Mouse (Mus musculus): ENCODE results near the gene Zfp689.
"Not testable (repeated sequence)": the region's sequence is repeated elsewhere in the genome, so short reads cannot be mapped to it uniquely, and the experiment has no call there.

Gene Zfp689

GRCm38 (mm10) chr7:127422247-127422646, 26.7 kb downstream of the Zfp689 start:
- no peaks in the 10 kb centered on the region for H3K9me3 ChIP-seq (ENCODE audit: low read length)
- peaks cover 14% of the 10 kb centered on the region for H3K27me3 ChIP-seq (ENCODE audit: insufficient read depth, low read length)
- H3K4me3 ChIP-seq (replicated peaks; ENCODE audit: low read length): peak overlapping the region; percentile 94
- H3K4me1 ChIP-seq (replicated peaks; ENCODE audit: low read depth, low read length): peaks cover 57% of the 10 kb centered on the region
- no peak for TF ChIP-seq POU5F1 (IDR thresholded peaks at IDR 0.05; ENCODE audit: borderline replicate concordance, low read length)
- TF ChIP-seq CTCF (conservative IDR thresholded peaks at IDR 0.05; ENCODE audit: low read length): no peak
- no peak for TF ChIP-seq NANOG (IDR thresholded peaks at IDR 0.05; ENCODE audit: borderline replicate concordance, low read length)
- H3K36me3 ChIP-seq (ENCODE audit: insufficient read depth, low read length): peaks cover 33% of the 10 kb centered on the region

GRCm38 (mm10) chr7:127421388-127422191, 27.4 kb downstream of the Zfp689 start, which contains the start of gene Zfp688:
Gene Zfp688 (minus strand): TSS chr7:127422068.
- TF ChIP-seq NANOG (IDR thresholded peaks at IDR 0.05; ENCODE audit: borderline replicate concordance, low read length) (no peak), POU5F1 (IDR thresholded peaks at IDR 0.05; ENCODE audit: borderline replicate concordance, low read length) (no peak), CTCF (conservative IDR thresholded peaks at IDR 0.05; ENCODE audit: low read length) (no peak)
- peak within 1 kb of the TSS; percentile 94 for H3K4me3 ChIP-seq (replicated peaks; ENCODE audit: low read length)
- peaks cover 14% of the 10 kb centered on the region for H3K27me3 ChIP-seq (ENCODE audit: insufficient read depth, low read length)
- H3K4me1 ChIP-seq (replicated peaks; ENCODE audit: low read depth, low read length): peaks cover 59% of the 10 kb centered on the region
- H3K36me3 ChIP-seq (ENCODE audit: insufficient read depth, low read length): peaks cover 33% of the 10 kb centered on the region
- no peaks in the 10 kb centered on the region for H3K9me3 ChIP-seq (ENCODE audit: low read length)

- Histone ChIP-seq H3K4me1 (replicated peaks; ENCODE audit: low read depth, low read length) (peaks cover 10% of the 10 kb centered on the region), H3K36me3 (ENCODE audit: insufficient read depth, low read length) (no peaks in the 10 kb centered on the region), H3K4me3 (replicated peaks; ENCODE audit: low read length) (no peak overlapping the region), H3K9me3 (ENCODE audit: low read length) (no peaks in the 10 kb centered on the region), H3K27me3 (ENCODE audit: insufficient read depth, low read length) (peaks cover under 1% of the 10 kb centered on the region)
- TF ChIP-seq CTCF (conservative IDR thresholded peaks at IDR 0.05; ENCODE audit: low read length) (no peak), NANOG (IDR thresholded peaks at IDR 0.05; ENCODE audit: borderline replicate concordance, low read length) (no peak), POU5F1 (IDR thresholded peaks at IDR 0.05; ENCODE audit: borderline replicate concordance, low read length) (no peak)
Measured at GRCm38 (mm10) chr7:127411418-127411817, 37.5 kb downstream of the Zfp689 start.

DNA sequence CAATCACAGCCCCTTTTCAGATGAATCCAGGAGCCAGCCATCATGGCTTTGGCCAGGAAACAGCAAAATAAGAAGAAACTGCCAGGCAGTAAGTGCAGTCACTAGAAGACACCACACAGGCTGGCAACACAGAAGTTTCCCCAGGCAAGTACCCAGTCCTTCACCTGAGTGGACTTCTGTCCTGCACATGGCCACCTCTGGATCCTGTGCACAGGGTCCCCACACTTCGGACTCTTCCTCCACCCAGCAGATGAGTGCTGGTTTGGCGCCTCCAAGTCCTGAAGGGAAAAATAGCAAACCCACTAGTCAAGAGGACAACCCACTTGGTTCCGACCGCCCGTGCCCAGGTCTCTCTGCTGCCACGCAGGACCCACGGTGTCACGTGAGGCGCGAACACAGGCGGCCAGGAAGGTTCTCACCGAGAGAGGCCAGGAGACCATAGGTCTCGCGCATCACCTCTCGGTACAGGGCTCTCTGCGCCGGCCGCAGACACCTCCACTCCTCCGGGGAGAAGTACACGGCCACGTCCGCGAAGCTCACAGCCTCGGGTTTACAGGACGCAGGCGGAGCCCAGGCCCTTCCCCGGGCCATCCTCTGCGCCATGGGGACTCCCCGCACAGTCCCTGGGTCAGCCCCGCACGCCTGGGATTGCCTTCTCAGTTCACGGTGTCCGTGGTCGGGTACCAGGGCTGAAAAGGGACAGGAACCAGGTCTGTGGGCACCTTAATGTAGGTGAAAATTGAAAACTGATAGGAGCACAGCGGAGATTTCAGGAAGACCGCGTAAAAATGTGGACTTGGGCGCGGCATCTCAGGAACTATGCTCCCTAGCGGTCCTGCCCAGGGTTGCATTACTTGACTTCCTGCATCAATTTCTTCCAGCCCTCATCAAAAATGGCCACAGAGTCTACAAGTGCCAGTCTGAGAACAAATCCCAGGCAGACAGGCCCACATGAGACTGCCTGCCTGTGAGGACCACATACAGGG, 42.7 kb downstream of the Zfp689 start, which contains the start of gene Zfp764:
Gene Zfp764 (minus strand): TSS at position 821 of the 986 bp plus-strand sequence.
- Histone ChIP-seq H3K4me1 (replicated peaks; ENCODE audit: low read depth, low read length) (peaks cover 23% of the 10 kb centered on the region), H3K4me3 (replicated peaks; ENCODE audit: low read length) (peak within 1 kb of the TSS; percentile 82), H3K27me3 (ENCODE audit: insufficient read depth, low read length) (peaks cover 15% of the 10 kb centered on the region)
- peak; percentile 67 for TF ChIP-seq CTCF (conservative IDR thresholded peaks at IDR 0.05; ENCODE audit: low read length)
- H3K9me3 ChIP-seq (ENCODE audit: low read length); H3K36me3 ChIP-seq (ENCODE audit: insufficient read depth, low read length): not testable (repeated sequence)

DNA sequence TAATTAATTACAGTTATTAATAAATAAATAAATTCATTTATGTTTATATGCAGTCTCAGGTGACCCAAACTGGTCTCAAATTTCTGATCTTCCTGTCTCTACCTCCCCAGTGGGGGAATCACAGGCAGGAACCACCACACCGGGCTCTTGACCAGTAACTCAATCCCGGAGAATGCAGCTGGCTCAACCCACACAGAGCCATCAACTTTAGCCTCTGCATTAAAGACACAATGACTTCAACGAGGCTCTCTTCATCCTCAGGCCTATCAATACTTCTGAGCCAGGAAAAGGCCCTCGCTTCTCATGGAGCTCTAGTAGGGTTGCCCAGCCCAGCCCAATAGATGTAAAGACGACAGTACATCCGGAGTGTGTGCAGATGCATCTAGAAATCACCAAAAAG, 44.9 kb downstream of the Zfp689 start:
- peaks cover 15% of the 10 kb centered on the region for H3K27me3 ChIP-seq (ENCODE audit: insufficient read depth, low read length)
- not testable (repeated sequence) for H3K36me3 ChIP-seq (ENCODE audit: insufficient read depth, low read length)
- H3K4me1 ChIP-seq (replicated peaks; ENCODE audit: low read depth, low read length): peaks cover 20% of the 10 kb centered on the region

GRCm38 (mm10) chr7:127402980-127403379, 46.0 kb downstream of the Zfp689 start:
- no peaks in the 10 kb centered on the region for H3K9me3 ChIP-seq (ENCODE audit: low read length)
- H3K4me3 ChIP-seq (replicated peaks; ENCODE audit: low read length): no peak overlapping the region
- H3K36me3 ChIP-seq (ENCODE audit: insufficient read depth, low read length): no peaks in the 10 kb centered on the region
- H3K27me3 ChIP-seq (ENCODE audit: insufficient read depth, low read length): peaks cover 15% of the 10 kb centered on the region
- no peak for TF ChIP-seq POU5F1 (IDR thresholded peaks at IDR 0.05; ENCODE audit: borderline replicate concordance, low read length)
- TF ChIP-seq CTCF (conservative IDR thresholded peaks at IDR 0.05; ENCODE audit: low read length): peak; percentile 53
- H3K4me1 ChIP-seq (replicated peaks; ENCODE audit: low read depth, low read length): peaks cover 22% of the 10 kb centered on the region

More for the DNA sequence above, 44.9 kb downstream of the Zfp689 start:
- H3K4me3 ChIP-seq (replicated peaks; ENCODE audit: low read length); H3K9me3 ChIP-seq (ENCODE audit: low read length): not testable (repeated sequence)

- Histone ChIP-seq H3K4me1 (replicated peaks; ENCODE audit: low read depth, low read length) (peaks cover 21% of the 10 kb centered on the region), H3K27me3 (ENCODE audit: insufficient read depth, low read length) (peaks cover 5% of the 10 kb centered on the region), H3K9me3 (ENCODE audit: low read length) (no peaks in the 10 kb centered on the region), H3K4me3 (replicated peaks; ENCODE audit: low read length) (no peak overlapping the region), H3K36me3 (ENCODE audit: insufficient read depth, low read length) (no peaks in the 10 kb centered on the region)
- TF ChIP-seq POU5F1 (IDR thresholded peaks at IDR 0.05; ENCODE audit: borderline replicate concordance, low read length): no peak
- no peak for TF ChIP-seq CTCF (conservative IDR thresholded peaks at IDR 0.05; ENCODE audit: low read length)
- TF ChIP-seq NANOG (IDR thresholded peaks at IDR 0.05; ENCODE audit: borderline replicate concordance, low read length): no peak
Measured at GRCm38 (mm10) chr7:127400355-127400754, 48.6 kb downstream of the Zfp689 start.

GRCm38 (mm10) chr7:127393944-127394333, 55.0 kb downstream of the Zfp689 start:
- H3K27me3 ChIP-seq (ENCODE audit: insufficient read depth, low read length): peaks cover 8% of the 10 kb centered on the region
- H3K36me3 ChIP-seq (ENCODE audit: insufficient read depth, low read length): peaks cover 16% of the 10 kb centered on the region
- H3K4me3 ChIP-seq (replicated peaks; ENCODE audit: low read length): peak overlapping the region; percentile 75
- no peaks in the 10 kb centered on the region for H3K9me3 ChIP-seq (ENCODE audit: low read length)
- TF ChIP-seq CTCF (conservative IDR thresholded peaks at IDR 0.05; ENCODE audit: low read length): no peak
- no peak for TF ChIP-seq POU5F1 (IDR thresholded peaks at IDR 0.05; ENCODE audit: borderline replicate concordance, low read length)
- peaks cover 44% of the 10 kb centered on the region for H3K4me1 ChIP-seq (replicated peaks; ENCODE audit: low read depth, low read length)
